Mouse (Mus musculus): ENCODE measurements around the gene Itpa.

The Itpa gene

GRCm38 (mm10) chr2:130656536-130656935, 10.9 kb upstream of the Itpa start:
- no peak for DNase-seq (ENCODE audit: low read depth)

GRCm38 (mm10) chr2:130657541-130657940, 9.9 kb upstream of the Itpa start:
- no peak for DNase-seq (ENCODE audit: low read depth)

GRCm38 (mm10) chr2:130658530-130658929, 8.9 kb upstream of the Itpa start:
- no peak for DNase-seq (ENCODE audit: low read depth)

DNA sequence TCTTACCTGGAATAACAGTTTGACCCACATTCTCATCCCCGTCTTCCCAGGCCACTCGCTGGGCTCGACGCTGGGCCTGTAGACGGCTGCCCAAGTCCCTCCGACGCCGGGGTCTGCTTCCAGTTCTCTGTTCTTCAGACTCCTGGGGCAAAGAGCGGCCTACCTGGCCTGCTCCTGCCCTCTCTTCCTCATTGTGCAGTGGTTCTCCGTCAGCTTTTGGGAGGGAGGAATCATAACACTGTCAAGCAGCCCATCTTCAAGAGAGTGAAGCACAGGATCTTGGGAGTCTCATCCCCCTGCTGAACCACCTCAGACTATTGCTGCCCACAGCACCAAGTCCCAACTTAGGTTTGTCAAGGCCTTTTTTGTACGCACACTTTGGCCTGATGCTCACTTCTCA, 4.1 kb upstream of the Itpa start:
- no peak for DNase-seq (ENCODE audit: low read depth)

DNA sequence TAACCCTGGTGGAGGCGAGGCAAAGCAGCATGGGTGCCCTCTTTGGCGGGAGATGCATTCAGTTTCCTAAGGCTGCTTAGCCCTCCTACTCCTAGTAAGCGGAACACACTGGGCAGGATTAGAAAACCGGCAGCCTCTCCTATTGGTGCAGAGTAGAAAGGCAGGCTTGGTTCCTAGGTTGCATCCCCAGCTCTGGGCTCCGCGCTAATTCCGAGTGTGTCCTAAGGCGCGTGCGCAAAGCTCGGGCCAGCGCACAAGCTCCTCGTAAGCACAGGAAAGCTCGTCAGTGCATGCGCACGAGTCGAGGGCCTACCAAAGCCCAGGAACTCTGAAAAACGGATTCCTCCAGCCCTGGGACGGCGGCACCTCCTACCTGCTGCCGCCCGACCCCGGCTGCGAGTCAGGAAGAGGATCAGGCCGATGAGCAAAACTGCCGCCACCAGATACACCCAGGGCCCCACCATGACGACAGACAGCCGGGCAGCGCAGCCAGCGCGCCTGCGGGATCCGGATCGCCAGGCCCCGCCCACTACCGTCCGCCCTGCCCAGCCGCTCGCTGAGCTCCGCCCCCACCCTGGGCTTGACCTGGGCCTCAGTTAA, 3.2 kb upstream of the Itpa start, which contains the start of gene Ddrgk1:
Ddrgk1 (minus strand) TSS at position 558 of the 600 bp plus-strand sequence.
- peak; percentile 99 for DNase-seq (ENCODE audit: low read depth)

- DNase-seq (ENCODE audit: low read depth) = no peak
These were observed 9.8 kb downstream of the Itpa start for GRCm38 (mm10) chr2:130677211-130677610.

GRCm38 (mm10) chr2:130679154-130679553, 11.7 kb downstream of the Itpa start:
- DNase-seq (ENCODE audit: low read depth) = no peak

GRCm38 (mm10) chr2:130679899-130680298, 12.5 kb downstream of the Itpa start:
- DNase-seq (ENCODE audit: low read depth) = no peak

GRCm38 (mm10) chr2:130681531-130681930, 14.1 kb downstream of the Itpa start:
- no peak for DNase-seq (ENCODE audit: low read depth)

DNA sequence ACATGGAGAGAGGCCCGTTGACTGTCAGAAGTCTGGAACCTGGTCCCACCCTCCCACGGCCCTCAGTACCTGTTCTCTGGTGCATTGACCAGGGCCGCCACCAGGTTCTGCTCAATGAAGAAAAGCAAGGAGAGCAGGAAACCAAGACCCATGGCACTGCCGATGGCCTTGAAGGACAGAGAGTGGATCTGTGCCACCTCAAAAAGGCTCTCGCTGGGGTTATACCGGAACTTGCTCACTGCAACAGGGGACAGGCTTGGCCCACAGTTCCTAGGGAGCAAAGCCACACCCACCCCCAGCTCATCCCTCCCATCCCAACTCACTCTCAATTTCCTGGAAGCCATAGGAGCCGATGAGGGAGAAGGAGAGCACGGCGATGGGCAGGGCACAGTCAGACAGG, 18.0 kb downstream of the Itpa start:
- no peak for DNase-seq (ENCODE audit: low read depth)

DNA sequence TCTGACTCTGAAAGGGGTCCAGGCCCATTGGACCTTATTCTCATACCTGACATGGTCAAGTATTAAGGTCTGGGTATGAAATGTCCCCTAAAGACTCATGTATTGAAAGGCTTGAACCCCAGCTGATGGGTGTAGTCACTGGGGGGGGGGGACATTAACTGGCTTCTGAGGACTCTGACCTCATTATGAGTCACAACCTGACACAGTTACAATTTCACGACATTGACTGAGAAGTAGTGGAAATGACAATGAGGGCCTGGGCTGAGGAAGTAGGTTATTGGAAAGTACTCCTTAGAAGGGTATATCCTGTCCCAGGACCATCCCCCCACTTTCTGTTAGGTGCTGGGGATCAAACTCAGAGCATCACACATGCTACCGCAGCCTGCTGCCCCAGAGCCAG, 21.6 kb downstream of the Itpa start:
- DNase-seq (ENCODE audit: low read depth) = peak; percentile 72

DNA sequence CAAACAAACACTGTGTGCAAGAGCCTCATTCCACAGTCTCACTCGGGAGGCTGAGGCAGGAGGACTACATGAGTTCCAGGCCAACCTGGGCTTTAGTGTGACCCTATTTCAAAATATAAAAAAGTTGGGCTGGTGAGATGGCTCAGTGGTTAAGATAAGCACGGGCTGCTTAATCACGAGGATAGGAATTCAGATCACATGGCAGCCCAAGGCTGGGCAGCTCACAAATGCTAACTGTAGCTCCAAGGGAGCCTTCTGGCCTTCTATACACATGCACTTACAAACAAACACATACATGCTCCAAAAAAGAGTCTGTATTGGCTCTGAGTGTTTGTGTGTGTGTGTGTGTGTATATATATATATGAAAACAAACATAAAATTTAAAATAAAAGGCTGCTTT, 26.2 kb downstream of the Itpa start:
- DNase-seq (ENCODE audit: low read depth) = no peak

GRCm38 (mm10) chr2:130696700-130697152, 29.3 kb downstream of the Itpa start:
- DNase-seq (ENCODE audit: low read depth) = no peak

- no peak for DNase-seq (ENCODE audit: low read depth)
These were observed 29.9 kb downstream of the Itpa start, which contains the start of gene Slc4a11 for GRCm38 (mm10) chr2:130697153-130697810. TSS of gene Slc4a11 (minus strand) at chr2:130697519.

GRCm38 (mm10) chr2:130697821-130698266, 30.4 kb downstream of the Itpa start:
- DNase-seq (ENCODE audit: low read depth) = no peak

GRCm38 (mm10) chr2:130704040-130705001, 36.9 kb downstream of the Itpa start:
- no peak for DNase-seq (ENCODE audit: low read depth)

DNA sequence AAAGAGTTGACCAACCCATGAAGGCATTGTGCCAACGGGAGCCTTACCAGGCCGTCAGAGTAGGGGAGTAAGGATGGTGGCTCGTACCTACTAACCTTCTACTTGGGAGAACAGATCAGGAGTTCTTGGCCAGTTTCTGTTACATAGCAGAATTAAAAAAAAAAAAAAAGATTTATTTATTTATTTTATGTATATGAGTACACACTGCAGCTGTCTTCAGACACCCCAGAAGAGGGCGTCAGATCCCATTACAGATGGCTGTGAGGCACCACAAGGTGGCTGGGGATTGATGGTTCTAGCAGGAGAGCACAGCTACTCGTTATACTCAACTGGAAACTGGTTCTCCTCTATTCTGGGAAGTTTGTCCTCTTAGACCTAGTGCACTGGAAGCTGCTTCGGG, 37.8 kb downstream of the Itpa start:
- peak; percentile 12 for DNase-seq (ENCODE audit: low read depth)

GRCm38 (mm10) chr2:130706602-130707001, 39.2 kb downstream of the Itpa start:
- DNase-seq (ENCODE audit: low read depth) = no peak

DNA sequence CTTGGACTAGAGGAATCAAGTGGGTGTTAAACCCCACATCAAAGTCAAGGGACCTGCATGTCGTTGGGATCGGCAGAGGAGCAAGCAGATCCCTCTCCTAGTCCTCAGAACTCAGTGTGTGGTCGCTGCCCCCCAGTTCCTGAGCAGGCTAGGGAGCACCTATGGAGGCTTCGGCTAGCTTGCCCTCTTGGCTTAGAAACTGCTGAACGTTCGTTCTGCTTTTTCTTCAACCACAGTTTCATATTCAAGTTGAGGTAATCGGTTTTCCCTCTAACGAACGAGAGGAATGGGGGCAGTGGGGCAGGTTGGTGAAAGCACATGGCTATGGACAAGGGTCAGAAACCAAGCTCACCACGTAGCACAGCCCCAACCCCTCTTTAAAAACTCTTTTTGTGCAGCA, 39.6 kb downstream of the Itpa start:
- DNase-seq (ENCODE audit: low read depth) = no peak

DNA sequence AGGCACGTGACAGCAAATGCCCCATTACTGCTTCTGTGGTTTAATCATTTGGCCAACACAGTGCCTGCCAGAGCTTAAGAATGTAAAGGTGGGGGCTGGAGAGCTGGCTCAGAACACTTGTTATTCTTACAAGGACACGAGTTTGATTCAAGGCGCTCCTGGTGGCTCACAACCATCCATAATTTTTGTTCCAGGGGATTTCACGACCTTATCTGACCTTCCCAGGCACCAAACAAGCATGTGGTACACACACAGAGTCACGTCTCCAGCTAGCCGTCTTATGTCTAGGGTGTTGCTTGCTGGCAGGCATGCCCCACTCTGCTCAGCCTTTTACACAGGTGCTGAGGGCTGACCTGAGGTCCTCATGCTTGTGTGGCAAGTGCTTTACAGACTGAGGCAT, 50.5 kb downstream of the Itpa start:
- no peak for DNase-seq (ENCODE audit: low read depth)

DNA sequence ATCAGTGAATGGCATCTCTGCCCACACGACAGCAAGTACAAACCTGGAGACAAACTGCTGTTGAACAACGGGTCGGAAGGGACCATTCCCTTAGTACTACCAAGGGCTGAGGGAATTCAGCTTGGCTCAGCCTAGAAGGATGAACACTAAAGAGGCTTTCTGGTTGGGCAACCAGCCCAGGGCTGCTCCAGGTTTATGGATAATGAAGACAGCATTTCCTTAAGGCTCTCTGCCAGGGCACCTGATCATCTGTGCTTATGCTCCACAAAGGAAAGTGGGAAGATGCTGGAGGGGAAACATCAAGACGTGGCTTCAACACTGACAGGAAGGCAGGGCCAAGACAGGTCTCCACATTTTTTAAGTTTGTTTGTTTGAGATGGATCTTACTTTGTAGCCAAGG, 57.0 kb downstream of the Itpa start:
- DNase-seq (ENCODE audit: low read depth) = no peak

GRCm38 (mm10) chr2:130727752-130728151, 60.3 kb downstream of the Itpa start:
- DNase-seq (ENCODE audit: low read depth) = peak; percentile 41
